ENCODE assay signal across 8 mouse cellular contexts in genomic region chr9:37462764-37463163, GRCm38 (mm10). TPM values are rescaled to one million over a fixed set of nuclear protein-coding genes. Genes with fewer than 3 reads are reported as not detected.
A peak's percentile ranks its signal among the peaks of the same experiment; 100 is the strongest.
DNase-seq lines count a peak whose midpoint lies in the region; ATAC-seq lines count a peak whose summit lies in the region.

No protein-coding gene starts in this region.

- peaks cover 9% of the 10 kb centered on the region for H3K4me1 ChIP-seq in limb, embryonic 11.5 days (ENCODE audit: control insufficient read depth, insufficient read depth, low read length)
- H3K4me1 ChIP-seq in limb, embryonic 10.5 days = peaks cover 12% of the 10 kb centered on the region
- H3K4me1 ChIP-seq in hindbrain, embryonic 11.5 days (replicated peaks; ENCODE audit: control insufficient read depth, insufficient read depth, low read length) = no peaks in the 10 kb centered on the region
- peaks cover 33% of the 10 kb centered on the region for H3K4me1 ChIP-seq in neural tube, embryonic 15.5 days
- peaks cover 25% of the 10 kb centered on the region for H3K4me1 ChIP-seq in forebrain, embryonic 16.5 days (replicated peaks; ENCODE audit: control insufficient read depth, insufficient read depth, low read length)

- no peak for ATAC-seq in limb, embryonic 11.5 days (ENCODE audit: insufficient number of reproducible peaks, low FRiP score, low TSS enrichment, low read depth)
- no peak for ATAC-seq in hindbrain, embryonic 11.5 days (ENCODE audit: low FRiP score)
- no peak for ATAC-seq in neural tube, embryonic 15.5 days (ENCODE audit: low FRiP score)
- no peak for ATAC-seq in forebrain, embryonic 16.5 days

- no peak overlapping the region for H3K4me3 ChIP-seq in limb, embryonic 11.5 days (ENCODE audit: low read depth, low read length)
- H3K4me3 ChIP-seq in limb, embryonic 10.5 days = no peak overlapping the region
- H3K4me3 ChIP-seq in hindbrain, embryonic 11.5 days (ENCODE audit: low read depth, low read length) = no peak overlapping the region
- no peak overlapping the region for H3K4me3 ChIP-seq in neural tube, embryonic 15.5 days (replicated peaks)
- H3K4me3 ChIP-seq in forebrain, embryonic 16.5 days (replicated peaks; ENCODE audit: low read length) = no peak overlapping the region

- intact Hi-C loops in left cerebral cortex, postnatal 36 days (cut with DNase I) = loop anchor here (5.0 kb wide), 1 partner anchor 85 kb away; no protein-coding TSS in a partner anchor

- peaks cover 48% of the 10 kb centered on the region for H3K27me3 ChIP-seq in limb, embryonic 11.5 days (ENCODE audit: control insufficient read depth, insufficient read depth, low read length)
- H3K27me3 ChIP-seq in limb, embryonic 10.5 days (ENCODE audit: low read depth, poor library complexity, severe bottlenecking) = peaks cover 69% of the 10 kb centered on the region
- peaks cover 48% of the 10 kb centered on the region for H3K27me3 ChIP-seq in hindbrain, embryonic 11.5 days (ENCODE audit: control insufficient read depth, insufficient read depth, low read length)
- H3K27me3 ChIP-seq in neural tube, embryonic 15.5 days (replicated peaks) = no peaks in the 10 kb centered on the region
- H3K27me3 ChIP-seq in forebrain, embryonic 16.5 days (replicated peaks; ENCODE audit: control insufficient read depth, insufficient read depth, low read length) = peaks cover 6% of the 10 kb centered on the region; the same call in 1 of the 2 replicates

- H3K36me3 ChIP-seq in limb, embryonic 11.5 days (ENCODE audit: control insufficient read depth, insufficient read depth, low read length) = no peaks in the 10 kb centered on the region
- no peaks in the 10 kb centered on the region for H3K36me3 ChIP-seq in limb, embryonic 10.5 days
- no peaks in the 10 kb centered on the region for H3K36me3 ChIP-seq in hindbrain, embryonic 11.5 days (ENCODE audit: control insufficient read depth, insufficient read depth, low read length)
- no peaks in the 10 kb centered on the region for H3K36me3 ChIP-seq in neural tube, embryonic 15.5 days
- no peaks in the 10 kb centered on the region for H3K36me3 ChIP-seq in forebrain, embryonic 16.5 days (ENCODE audit: control insufficient read depth, insufficient read depth)

- H3K4me2 ChIP-seq in limb, embryonic 11.5 days (ENCODE audit: low read depth, severe bottlenecking) = no peak overlapping the region
- H3K4me2 ChIP-seq in hindbrain, embryonic 11.5 days (replicated peaks; ENCODE audit: low read depth, low read length) = no peak overlapping the region
- peak overlapping the region; percentile 39 for H3K4me2 ChIP-seq in neural tube, embryonic 15.5 days
- H3K4me2 ChIP-seq in forebrain, embryonic 16.5 days (ENCODE audit: low read length) = no peak overlapping the region

- peak; percentile 42 for DNase-seq in limb, embryonic 11.5 days (ENCODE audit: low spot score)
- no peak for DNase-seq in limb, embryonic 10.5 days (ENCODE audit: low spot score)
- DNase-seq in MEL-GATA-1-ER (ENCODE audit: extremely low read depth, low read depth) = peak; percentile 29
- DNase-seq in c-Kit-positive CD71-positive TER-119-negative erythroid progenitor cells, embryonic 14.5 days (ENCODE audit: low read depth) = peak; percentile 37
- peak; percentile 69 for DNase-seq in hindbrain, embryonic 11.5 days (ENCODE audit: low spot score)
- peak; percentile 30 to 31 for DNase-seq in left cerebral cortex, postnatal 36 days (ENCODE audit: low spot score in 2 of 2)

- no peaks in the 10 kb centered on the region for H3K9me3 ChIP-seq in limb, embryonic 11.5 days (ENCODE audit: control insufficient read depth, low read length)
- no peaks in the 10 kb centered on the region for H3K9me3 ChIP-seq in limb, embryonic 10.5 days (replicated peaks)
- no peaks in the 10 kb centered on the region for H3K9me3 ChIP-seq in hindbrain, embryonic 11.5 days (ENCODE audit: control insufficient read depth, low read length)
- no peaks in the 10 kb centered on the region for H3K9me3 ChIP-seq in neural tube, embryonic 15.5 days (replicated peaks)
- H3K9me3 ChIP-seq in forebrain, embryonic 16.5 days (ENCODE audit: control insufficient read depth, low read length) = no peaks in the 10 kb centered on the region

- WGBS in limb, embryonic 11.5 days = 14% methylated on average over 7 of the region's 7 CpGs
- 14% methylated on average over 7 of the region's 7 CpGs for WGBS in limb, embryonic 10.5 days
- 19% methylated on average over 7 of the region's 7 CpGs for WGBS in hindbrain, embryonic 11.5 days
- 13% methylated on average over 7 of the region's 7 CpGs for WGBS in neural tube, embryonic 15.5 days
- WGBS in forebrain, embryonic 16.5 days = 12% methylated on average over 7 of the region's 7 CpGs

- H3K9ac ChIP-seq in limb, embryonic 11.5 days (ENCODE audit: low read length) = no peak overlapping the region
- H3K9ac ChIP-seq in hindbrain, embryonic 11.5 days (ENCODE audit: low read depth, low read length) = no peak overlapping the region
- H3K9ac ChIP-seq in neural tube, embryonic 15.5 days (replicated peaks) = no peak overlapping the region
- H3K9ac ChIP-seq in forebrain, embryonic 16.5 days (replicated peaks; ENCODE audit: low read depth, low read length) = no peak overlapping the region

- no peak overlapping the region for H3K27ac ChIP-seq in limb, embryonic 11.5 days (replicated peaks; ENCODE audit: low read depth, low read length)
- H3K27ac ChIP-seq in limb, embryonic 10.5 days = no peak overlapping the region
- H3K27ac ChIP-seq in hindbrain, embryonic 11.5 days (ENCODE audit: low read depth, low read length) = no peak overlapping the region
- no peak overlapping the region for H3K27ac ChIP-seq in neural tube, embryonic 15.5 days (replicated peaks)
- no peak overlapping the region for H3K27ac ChIP-seq in forebrain, embryonic 16.5 days (ENCODE audit: low read length)

RNA-seq across cellular contexts. Expression of gene Msantd2, which starts 26.4 kb away (rescaled TPM):
- polyA plus RNA-seq in limb, embryonic 11.5 days (2014; fragmentation: Nextera tagmentation; extraction: Ambion mirVana) = 34.1 and 35.6 TPM in 2 replicates
- 33.1 and 38.0 TPM in 2 replicates for polyA plus RNA-seq in limb, embryonic 10.5 days (2016; fragmentation: Nextera tagmentation; extraction: Ambion mirVana)
- polyA plus RNA-seq in hindbrain, embryonic 11.5 days (2014; fragmentation: Nextera tagmentation; extraction: Ambion mirVana) = 41.1 and 42.3 TPM in 2 replicates
- 10 to 100 TPM; 18.8 to 26.6 TPM for total RNA-seq in left cerebral cortex, postnatal 36 days (2021)
- polyA plus RNA-seq in neural tube, embryonic 15.5 days (2015; fragmentation: Nextera tagmentation; extraction: Ambion mirVana) = 27.6 and 30.7 TPM in 2 replicates
- 34.0 and 34.8 TPM in 2 replicates for polyA plus RNA-seq in forebrain, embryonic 16.5 days (2015; fragmentation: Nextera tagmentation; extraction: Ambion mirVana)

RNA-seq across cellular contexts. Expression of gene Robo3, which starts 29.7 kb away (rescaled TPM):
- polyA plus RNA-seq in limb, embryonic 11.5 days (2014; fragmentation: Nextera tagmentation; extraction: Ambion mirVana) = 0.16 and 0.33 TPM in 2 replicates
- 0.10 TPM in 1 of 2 replicates, not detected in the other for polyA plus RNA-seq in limb, embryonic 10.5 days (2016; fragmentation: Nextera tagmentation; extraction: Ambion mirVana)
- polyA plus RNA-seq in hindbrain, embryonic 11.5 days (2014; fragmentation: Nextera tagmentation; extraction: Ambion mirVana) = 120 TPM in 2 replicates
- total RNA-seq in left cerebral cortex, postnatal 36 days (2021) = 10 to 100 TPM; 21.6 to 33.0 TPM
- 4.8 and 8.7 TPM in 2 replicates for polyA plus RNA-seq in neural tube, embryonic 15.5 days (2015; fragmentation: Nextera tagmentation; extraction: Ambion mirVana)
- polyA plus RNA-seq in forebrain, embryonic 16.5 days (2015; fragmentation: Nextera tagmentation; extraction: Ambion mirVana) = 1.1 and 3.3 TPM in 2 replicates

Comparison
In these comparisons a context has a peak if more than half of its experiments do, and no peak if none do; other contexts are left out.
1. RNA of gene Robo3, which starts 29.7 kb away (polyA plus RNA-seq): 120 TPM in hindbrain, embryonic 11.5 days; 4.8 to 8.7 TPM in neural tube, embryonic 15.5 days, 1.1 to 3.3 TPM in forebrain, embryonic 16.5 days, 0.16 to 0.33 TPM in limb, embryonic 11.5 days and 0.10 TPM in limb, embryonic 10.5 days; every median in the first group is over 10 times any median in the second.